Mouse (Mus musculus): Measurements from ENCODE around the gene Arxes2. TPM values are rescaled to one million over a fixed set of nuclear protein-coding genes. Genes with fewer than 3 reads are reported as not detected.
"Not testable (repeated sequence)": the region's sequence is repeated elsewhere in the genome, so short reads cannot be mapped to it uniquely, and the experiment has no call there.

Gene Arxes2
- total RNA-seq (2021), result under 1 TPM in 1 of 2 experiments, not detected in 1; 0.56 TPM
- long read RNA-seq, experiment 1, partial matches to known transcripts, result 0 of 1 reads
- long read RNA-seq, experiment 1, other reads (novel, unspliced or antisense), result 0 of 1 reads
- long read RNA-seq, experiment 2, result 0 reads

- H3K4me3 ChIP-seq; H3K27ac ChIP-seq; intact Hi-C loops (cut with DNase I): not testable (repeated sequence)
- peak; percentile 24 for DNase-seq
These were observed at the start of gene Arxes2 for GRCm38 (mm10) chrX:135993664-135994119. Gene Arxes2 (plus strand): TSS chrX:135993824.

GRCm38 (mm10) chrX:135948699-135949437 is 44.8 kb upstream of the Arxes2 start:
- Histone ChIP-seq H3K4me3 (no peak overlapping the region), H3K27ac (no peak overlapping the region)
- no peak for TF ChIP-seq CTCF (IDR thresholded peaks at IDR 0.05)
- no peak for DNase-seq
- intact Hi-C loops (cut with DNase I), result no loop called here

GRCm38 (mm10) chrX:135956988-135957690 is 36.5 kb upstream of the Arxes2 start:
- DNase-seq, result no peak
- TF ChIP-seq CTCF (IDR thresholded peaks at IDR 0.05), result no peak
- intact Hi-C loops (cut with DNase I), result no loop called here
- no peak overlapping the region for H3K4me3 ChIP-seq
- H3K27ac ChIP-seq, result no peak overlapping the region

DNA sequence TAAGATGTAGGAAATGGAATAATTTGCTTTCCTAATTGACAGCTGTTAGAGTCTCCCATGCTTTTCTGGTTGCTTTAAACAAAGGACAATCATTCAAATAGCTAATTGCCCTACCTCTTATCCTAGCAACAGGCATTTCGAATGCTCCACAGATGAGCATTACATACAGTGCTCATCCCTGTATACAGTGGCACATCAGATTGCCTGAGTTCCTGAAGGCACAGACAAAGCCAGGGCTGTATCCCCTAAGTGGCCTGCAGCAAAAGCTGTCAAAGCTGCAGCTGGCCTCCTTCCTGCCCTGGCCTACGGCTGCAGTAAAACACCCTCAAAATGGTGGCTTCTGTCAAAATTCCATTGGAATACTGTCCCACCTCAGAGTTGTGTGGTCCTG is 35.9 kb upstream of the Arxes2 start:
- Histone ChIP-seq H3K27ac (no peak overlapping the region; the same call in 1 of the 2 replicates), H3K4me3 (no peak overlapping the region)
- no peak for DNase-seq
- intact Hi-C loops (cut with DNase I), result no loop called here
- no peak for TF ChIP-seq CTCF (IDR thresholded peaks at IDR 0.05)

- H3K27ac ChIP-seq, result peak overlapping the region; percentile 80
- DNase-seq, result peak; percentile 22
- intact Hi-C loops (cut with DNase I), result no loop called here
- H3K4me3 ChIP-seq, result no peak overlapping the region
- TF ChIP-seq CTCF (IDR thresholded peaks at IDR 0.05), result no peak
These were observed 34.9 kb upstream of the Arxes2 start for GRCm38 (mm10) chrX:135958589-135959225.

DNA sequence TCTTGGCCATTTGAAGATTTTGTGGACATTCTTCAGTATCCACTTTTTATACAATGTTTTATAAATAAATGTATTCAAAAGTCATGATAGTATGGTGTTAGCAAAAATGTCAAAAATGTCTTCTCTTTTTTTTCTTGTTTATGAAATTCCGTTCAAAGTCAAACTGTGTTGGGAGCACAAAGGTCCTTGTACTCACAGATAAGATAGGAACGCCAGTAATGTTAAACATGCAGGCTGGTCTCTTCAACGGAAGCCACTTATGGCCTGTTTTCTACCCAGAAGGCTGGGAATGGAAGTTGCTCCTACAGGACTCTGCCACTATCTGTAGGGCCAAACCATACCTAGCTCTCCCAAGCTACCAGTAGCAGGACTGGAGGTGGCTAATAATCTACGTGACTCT is 34.1 kb upstream of the Arxes2 start:
- no peak for DNase-seq
- intact Hi-C loops (cut with DNase I), result no loop called here
- Histone ChIP-seq H3K4me3 (no peak overlapping the region), H3K27ac (no peak overlapping the region)
- TF ChIP-seq CTCF (IDR thresholded peaks at IDR 0.05), result no peak

GRCm38 (mm10) chrX:135962342-135962741 is 31.3 kb upstream of the Arxes2 start:
- Histone ChIP-seq H3K27ac (no peak overlapping the region), H3K4me3 (no peak overlapping the region)
- no peak for DNase-seq
- intact Hi-C loops (cut with DNase I), result loop anchor here (2.0 to 5.0 kb wide), 2 partner anchors 156 to 210 kb away; no protein-coding TSS in a partner anchor
- TF ChIP-seq CTCF (IDR thresholded peaks at IDR 0.05), result no peak

DNA sequence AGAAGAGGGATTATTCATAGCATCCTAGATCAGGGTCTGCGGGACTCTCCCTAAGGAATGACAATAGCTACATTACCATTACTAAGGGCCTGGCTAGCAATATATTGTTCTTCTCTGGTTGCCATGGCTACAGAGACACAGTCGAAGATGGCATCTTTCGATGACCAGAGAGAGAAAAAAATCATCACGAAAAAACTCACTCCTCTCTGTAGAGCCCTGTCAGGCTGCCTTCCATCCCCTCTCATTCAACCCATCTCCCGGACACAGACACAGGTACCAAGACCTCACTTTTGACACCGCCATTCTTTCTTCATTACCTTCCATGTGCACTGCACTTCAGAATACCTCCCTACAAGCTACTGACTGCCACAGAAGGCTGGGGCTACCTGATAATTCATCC is 30.5 kb upstream of the Arxes2 start:
- intact Hi-C loops (cut with DNase I), result loop anchor here (2.0 to 5.0 kb wide), 2 partner anchors 156 to 211 kb away; no protein-coding TSS in a partner anchor
- DNase-seq, result no peak
- TF ChIP-seq CTCF (IDR thresholded peaks at IDR 0.05), result no peak
- Histone ChIP-seq H3K4me3 (no peak overlapping the region), H3K27ac (no peak overlapping the region)

DNA sequence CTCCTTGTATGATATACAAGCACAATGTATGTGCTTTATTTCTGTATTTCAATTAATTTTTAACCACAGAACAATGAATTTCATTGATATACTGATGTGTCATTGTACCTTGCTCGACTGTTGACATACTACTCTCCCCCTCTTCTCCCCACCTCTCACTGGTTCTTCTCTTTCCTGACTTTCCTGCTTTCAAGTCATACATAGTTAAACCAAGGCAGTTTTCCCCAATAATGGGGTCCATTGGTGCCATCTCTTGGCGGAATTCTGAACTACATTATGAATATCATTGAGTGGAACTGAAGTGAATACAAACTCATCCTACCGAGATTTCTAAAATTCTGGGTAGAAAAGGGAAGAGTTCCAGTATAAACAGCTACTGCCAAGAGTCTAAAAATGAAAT is 30.0 kb upstream of the Arxes2 start:
- Histone ChIP-seq H3K4me3 (no peak overlapping the region), H3K27ac (no peak overlapping the region)
- peak; percentile 61 for TF ChIP-seq CTCF (IDR thresholded peaks at IDR 0.05)
- intact Hi-C loops (cut with DNase I), result loop anchor here (2.0 to 5.0 kb wide), 2 partner anchors 157 to 211 kb away; no protein-coding TSS in a partner anchor
- DNase-seq, result no peak

GRCm38 (mm10) chrX:135973597-135974423 is 19.8 kb upstream of the Arxes2 start:
- TF ChIP-seq CTCF (IDR thresholded peaks at IDR 0.05), result no peak
- intact Hi-C loops (cut with DNase I), result no loop called here
- no peak overlapping the region for H3K4me3 ChIP-seq
- no peak overlapping the region for H3K27ac ChIP-seq
- DNase-seq, result no peak

GRCm38 (mm10) chrX:135974424-135975225 is 19.0 kb upstream of the Arxes2 start:
- no peak for TF ChIP-seq CTCF (IDR thresholded peaks at IDR 0.05)
- Histone ChIP-seq H3K4me3 (peak overlapping the region; percentile 13; the same call in 1 of the 2 replicates), H3K27ac (no peak overlapping the region)
- no peak for DNase-seq
- intact Hi-C loops (cut with DNase I), result no loop called here
